Mouse (Mus musculus) heart, embryonic 13.5 days (tissue): ENCODE results near the gene Srpr. TPM values are rescaled to one million over a fixed set of nuclear protein-coding genes. Genes with fewer than 3 reads are reported as not detected.

Source experiments
- ATAC-seq: fragments of 200-750 bp; cut with Nextera tagmentation; 2 replicates; pipeline ENCODE4 v1.8.0; 2017; ENCODE audit warnings: moderate TSS enrichment; ENCODE audit not compliant: insufficient number of reproducible peaks, low FRiP score, low TSS enrichment; ENCODE audit errors: extremely low read depth
- H3K27ac ChIP-seq: fragments of 300-500 bp; sonication (generic); replicated peaks from 2 replicates; pipeline ENCODE4 v1.5.1; 2015; ENCODE audit warnings: moderate library complexity, mild to moderate bottlenecking, inconsistent platforms
- H3K27me3 ChIP-seq: fragments of 300-500 bp; sonication (generic); replicated peaks from 2 replicates; pipeline ENCODE4 v1.6.1; 2015; ENCODE audit warnings: mild to moderate bottlenecking, inconsistent platforms
- H3K36me3 ChIP-seq: fragments of 300-500 bp; sonication (generic); 2 replicates; pipeline ENCODE4 v1.6.1; 2015; ENCODE audit warnings: mild to moderate bottlenecking, inconsistent platforms
- H3K4me1 ChIP-seq: fragments of 300-500 bp; sonication (generic); 2 replicates; pipeline ENCODE4 v1.6.1; 2015; ENCODE audit warnings: inconsistent platforms
- H3K4me2 ChIP-seq: fragments of 300-500 bp; sonication (generic); 2 replicates; pipeline ENCODE4 v1.6.1; 2015; ENCODE audit warnings: inconsistent platforms, mild to moderate bottlenecking, moderate library complexity
- H3K4me3 ChIP-seq: fragments of 300-500 bp; sonication (generic); 2 replicates; pipeline ENCODE4 v1.5.1; 2015; ENCODE audit warnings: moderate library complexity, mild to moderate bottlenecking, inconsistent platforms
- H3K9ac ChIP-seq: fragments of 300-500 bp; sonication (generic); 2 replicates; pipeline ENCODE4 v1.6.1; 2015; ENCODE audit warnings: inconsistent platforms, mild to moderate bottlenecking, moderate library complexity
- H3K9me3 ChIP-seq: fragments of 300-500 bp; sonication (generic); 2 replicates; pipeline ENCODE4 v1.6.1; 2016; ENCODE audit warnings: inconsistent platforms
- WGBS: fragments of 180-500 bp; shearing (Covaris S2); methylation state at CpG from one replicate; pipeline ENCODE4 v1.1.7; 2015; ENCODE audit warnings: mixed read lengths; 5-methylcytosine and 5-hydroxymethylcytosine counted together
- polyA plus RNA-seq: library from polyadenylated mRNA; unstranded; fragments of >200 nt; fragmentation: Nextera tagmentation; extraction: Ambion mirVana; gene quantifications from 2 replicates; pipeline ENCODE4 v1.2.1, GENCODE M21; 2015

Gene Srpr
- polyA plus RNA-seq, 1 experiment from 2014 or later: 88.8 TPM

DNA sequence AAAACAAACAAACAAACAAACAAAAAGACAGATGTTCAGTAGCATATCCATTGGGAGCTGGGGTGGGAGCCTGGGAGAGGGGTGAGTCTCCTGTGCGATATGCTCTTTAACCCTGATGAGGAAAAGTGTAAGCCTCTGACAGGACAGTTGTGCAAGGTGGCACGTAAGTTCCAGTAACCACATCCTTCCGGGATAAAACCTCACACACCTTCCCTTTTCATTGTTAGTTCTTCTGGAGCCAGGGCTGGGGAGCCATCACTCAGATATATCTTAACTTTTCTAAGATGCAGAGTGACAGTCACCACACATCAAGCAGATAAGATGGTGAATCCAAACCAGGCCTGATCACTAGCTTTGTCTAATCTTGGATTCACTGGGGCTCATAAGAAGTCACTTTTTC lies 5.9 kb upstream of the Srpr start:
- no peak overlapping the region for H3K4me2 ChIP-seq
- WGBS: 81% methylated on average over 3 of the region's 3 CpGs
- H3K4me1 ChIP-seq: peaks cover 7% of the 10 kb centered on the region; the same call in 1 of the 2 replicates
- H3K27ac ChIP-seq: no peak overlapping the region
- no peak overlapping the region for H3K4me3 ChIP-seq
- H3K36me3 ChIP-seq: peaks cover 27% of the 10 kb centered on the region
- H3K9ac ChIP-seq: no peak overlapping the region
- no peaks in the 10 kb centered on the region for H3K9me3 ChIP-seq
- no peak for ATAC-seq
- H3K27me3 ChIP-seq: no peaks in the 10 kb centered on the region

DNA sequence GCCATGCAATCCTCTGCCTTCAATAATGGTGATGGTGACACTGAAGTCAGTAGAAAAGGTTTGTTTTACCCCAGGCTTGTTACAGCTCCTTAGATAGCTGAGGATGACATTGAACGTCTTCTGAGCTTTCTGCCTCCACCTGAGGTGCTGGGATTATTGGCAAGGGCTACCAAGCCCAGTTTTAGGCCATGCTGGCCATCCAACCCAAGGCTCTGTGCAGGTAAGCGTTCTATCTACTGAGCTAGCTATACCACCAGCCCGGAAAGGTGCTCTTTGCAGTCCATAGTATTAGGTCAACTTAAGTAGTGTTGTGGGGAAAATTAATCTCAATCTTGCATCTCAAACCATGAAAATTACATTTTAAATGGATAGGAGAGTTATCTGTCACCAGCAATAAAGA lies 2.4 kb upstream of the Srpr start:
- H3K4me2 ChIP-seq: no peak overlapping the region
- no peak overlapping the region for H3K9ac ChIP-seq
- H3K4me3 ChIP-seq: no peak overlapping the region
- ATAC-seq: no peak
- H3K27me3 ChIP-seq: no peaks in the 10 kb centered on the region
- H3K36me3 ChIP-seq: no peaks in the 10 kb centered on the region
- no peaks in the 10 kb centered on the region for H3K9me3 ChIP-seq
- 79% methylated on average over 3 of the region's 3 CpGs for WGBS
- no peak overlapping the region for H3K27ac ChIP-seq
- peaks cover 19% of the 10 kb centered on the region for H3K4me1 ChIP-seq

DNA sequence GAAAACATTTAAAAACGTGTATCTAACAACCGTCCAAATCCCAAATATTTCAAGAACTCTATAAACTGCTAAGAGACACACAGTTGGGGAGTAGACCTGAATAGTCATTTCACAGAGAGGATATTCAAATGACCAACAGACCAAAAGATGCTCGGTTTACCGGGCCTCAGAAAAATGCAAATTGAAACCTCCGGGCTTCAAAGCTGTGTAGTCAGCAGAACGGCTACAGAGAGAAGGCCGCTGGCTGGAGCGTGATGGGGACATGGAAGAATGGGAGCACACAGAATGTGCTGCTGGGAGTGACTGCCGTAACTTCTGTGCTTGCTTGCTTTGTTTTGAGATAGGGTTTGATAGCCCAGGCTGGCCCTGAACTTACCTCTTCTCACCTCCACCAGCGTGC lies 1.6 kb upstream of the Srpr start:
- Histone ChIP-seq H3K4me1 (peaks cover 23% of the 10 kb centered on the region), H3K27ac (no peak overlapping the region), H3K27me3 (no peaks in the 10 kb centered on the region), H3K9ac (no peak overlapping the region), H3K4me2 (0 out of 2 replicates have a peak overlapping the region, but pooled peaks have one; percentile 88), H3K4me3 (no peak overlapping the region), H3K36me3 (no peaks in the 10 kb centered on the region), H3K9me3 (no peaks in the 10 kb centered on the region)
- WGBS: 79% methylated on average over 10 of the region's 10 CpGs
- no peak for ATAC-seq

DNA sequence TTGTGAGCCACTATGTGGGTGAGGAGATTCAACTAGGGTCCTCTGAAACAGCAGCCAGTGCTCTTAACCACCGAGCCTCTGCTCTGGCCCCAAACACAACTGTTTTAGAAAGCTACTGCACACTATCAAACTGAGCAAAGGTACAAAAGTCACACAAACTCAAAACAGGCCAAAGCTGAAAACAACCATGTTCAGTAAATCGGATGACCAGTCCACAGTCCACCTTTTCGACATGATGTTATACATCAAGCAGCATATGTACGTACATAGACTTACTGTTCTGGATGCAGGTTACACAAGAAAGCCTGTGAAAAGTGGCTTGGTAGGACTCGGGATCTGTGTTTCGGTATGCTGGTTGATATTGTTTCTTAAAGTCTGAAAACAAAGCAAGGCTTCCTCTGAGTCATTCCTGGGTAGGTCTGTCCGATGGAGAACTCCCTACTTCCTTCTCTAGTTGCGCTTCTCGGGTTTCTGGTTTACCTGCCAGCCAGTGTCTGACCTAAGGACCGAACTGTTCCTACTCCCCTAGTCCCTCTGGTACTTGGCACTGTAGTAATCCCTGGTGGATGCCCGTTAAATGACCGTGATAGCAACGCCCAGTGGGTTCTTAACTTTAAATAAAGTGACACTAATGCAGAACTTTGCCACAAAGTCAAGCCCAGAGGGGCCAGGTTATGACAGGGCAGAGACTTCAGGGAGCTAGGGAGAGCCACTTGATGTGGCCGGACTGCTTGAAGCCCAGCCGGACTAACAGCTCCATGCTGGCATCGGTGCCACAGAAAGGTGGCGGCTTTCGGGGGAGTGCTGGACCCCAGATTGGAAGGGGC lies 817 bp upstream of the Srpr start:
- 22% methylated on average over 18 of the region's 18 CpGs for WGBS
- peak overlapping the region; percentile 88 for H3K4me2 ChIP-seq
- H3K9me3 ChIP-seq: no peaks in the 10 kb centered on the region
- peaks cover 24% of the 10 kb centered on the region for H3K4me1 ChIP-seq
- H3K27me3 ChIP-seq: no peaks in the 10 kb centered on the region
- H3K4me3 ChIP-seq: peak overlapping the region; percentile 75
- H3K36me3 ChIP-seq: peaks cover 7% of the 10 kb centered on the region
- peak; percentile 41; the same call in 1 of the 2 replicates for ATAC-seq
- H3K9ac ChIP-seq: peak overlapping the region; percentile 89
- peak overlapping the region; percentile 46 for H3K27ac ChIP-seq

DNA sequence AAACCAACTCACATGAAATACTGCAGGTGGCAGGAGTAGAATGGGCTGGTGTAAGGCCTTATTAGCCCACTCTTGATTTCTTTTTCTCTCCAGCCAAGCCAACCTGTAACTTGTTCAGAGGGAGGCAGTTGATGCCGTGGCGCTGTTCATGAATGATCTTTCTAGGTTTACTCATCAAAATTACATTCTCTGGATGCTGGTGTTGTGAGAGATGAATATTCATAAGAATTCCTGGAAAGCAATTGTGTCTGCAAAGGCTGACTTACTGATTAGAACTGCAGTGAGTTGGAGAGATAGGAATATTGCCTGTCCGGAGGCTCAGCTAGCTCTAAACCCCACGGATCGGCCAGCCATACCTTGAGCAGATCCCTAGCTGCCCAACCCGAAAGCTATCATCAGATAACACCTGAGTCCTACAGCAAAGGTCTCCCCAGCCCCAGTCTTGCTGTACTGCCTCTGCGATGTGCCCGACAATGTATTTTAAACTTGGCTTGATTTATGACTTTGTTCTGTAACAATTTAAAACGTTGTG lies 620 bp downstream of the Srpr start:
- WGBS: 49% methylated on average over 9 of the region's 9 CpGs
- Histone ChIP-seq H3K4me3 (peak overlapping the region; percentile 75), H3K4me2 (peak overlapping the region; percentile 88), H3K27me3 (no peaks in the 10 kb centered on the region), H3K9me3 (no peaks in the 10 kb centered on the region), H3K4me1 (peaks cover 24% of the 10 kb centered on the region), H3K27ac (no peak overlapping the region), H3K9ac (peak overlapping the region; percentile 89), H3K36me3 (peaks cover 21% of the 10 kb centered on the region)
- no peak for ATAC-seq

DNA sequence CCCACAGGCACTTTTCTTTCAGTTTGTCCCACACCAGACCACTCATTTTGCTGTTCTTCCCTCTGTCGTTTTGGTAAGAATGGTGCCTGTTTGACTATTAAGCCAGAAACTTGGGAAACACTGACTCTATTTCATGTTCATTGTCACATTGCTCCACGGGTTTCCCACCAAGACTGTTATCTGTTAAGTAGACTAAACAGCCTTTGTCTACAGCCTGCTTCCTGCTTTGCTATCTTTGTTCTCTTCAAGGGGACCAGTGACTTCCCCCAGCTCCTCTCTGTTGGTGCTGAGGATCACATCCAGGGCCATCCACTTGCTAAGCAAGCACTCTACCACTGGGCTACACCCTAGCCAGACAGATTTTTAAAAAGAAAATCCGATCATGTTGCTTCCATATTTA lies 3.6 kb downstream of the Srpr start:
- H3K9me3 ChIP-seq: no peaks in the 10 kb centered on the region
- WGBS: 31% methylated on average over 3 of the region's 3 CpGs
- ATAC-seq: no peak
- peaks cover 51% of the 10 kb centered on the region for H3K36me3 ChIP-seq
- H3K4me1 ChIP-seq: peaks cover 23% of the 10 kb centered on the region
- no peaks in the 10 kb centered on the region for H3K27me3 ChIP-seq
- H3K4me3 ChIP-seq: no peak overlapping the region
- no peak overlapping the region for H3K4me2 ChIP-seq
- no peak overlapping the region for H3K9ac ChIP-seq
- 0 out of 2 replicates have a peak overlapping the region, but pooled peaks have one; percentile 24 for H3K27ac ChIP-seq

DNA sequence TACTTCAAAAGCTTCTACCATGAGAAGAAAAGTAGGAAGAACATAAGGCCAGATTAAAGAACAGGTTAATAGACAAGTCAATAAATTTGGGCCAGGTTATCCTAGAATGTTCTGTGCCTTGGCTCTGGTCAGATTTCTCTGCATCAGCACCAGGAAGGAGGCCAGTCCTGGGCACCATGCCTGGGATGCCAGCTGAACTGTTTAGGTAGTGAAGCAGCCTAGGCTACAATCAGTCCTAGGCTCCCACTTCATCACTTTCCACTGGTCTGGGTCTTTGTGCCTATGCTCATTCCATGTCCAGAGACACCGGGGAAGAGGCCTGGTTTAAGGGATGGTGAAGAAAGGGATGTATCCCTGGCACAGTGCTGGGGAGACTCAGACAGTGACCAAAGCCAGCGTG lies 4.4 kb downstream of the Srpr start:
- no peak overlapping the region for H3K27ac ChIP-seq

DNA sequence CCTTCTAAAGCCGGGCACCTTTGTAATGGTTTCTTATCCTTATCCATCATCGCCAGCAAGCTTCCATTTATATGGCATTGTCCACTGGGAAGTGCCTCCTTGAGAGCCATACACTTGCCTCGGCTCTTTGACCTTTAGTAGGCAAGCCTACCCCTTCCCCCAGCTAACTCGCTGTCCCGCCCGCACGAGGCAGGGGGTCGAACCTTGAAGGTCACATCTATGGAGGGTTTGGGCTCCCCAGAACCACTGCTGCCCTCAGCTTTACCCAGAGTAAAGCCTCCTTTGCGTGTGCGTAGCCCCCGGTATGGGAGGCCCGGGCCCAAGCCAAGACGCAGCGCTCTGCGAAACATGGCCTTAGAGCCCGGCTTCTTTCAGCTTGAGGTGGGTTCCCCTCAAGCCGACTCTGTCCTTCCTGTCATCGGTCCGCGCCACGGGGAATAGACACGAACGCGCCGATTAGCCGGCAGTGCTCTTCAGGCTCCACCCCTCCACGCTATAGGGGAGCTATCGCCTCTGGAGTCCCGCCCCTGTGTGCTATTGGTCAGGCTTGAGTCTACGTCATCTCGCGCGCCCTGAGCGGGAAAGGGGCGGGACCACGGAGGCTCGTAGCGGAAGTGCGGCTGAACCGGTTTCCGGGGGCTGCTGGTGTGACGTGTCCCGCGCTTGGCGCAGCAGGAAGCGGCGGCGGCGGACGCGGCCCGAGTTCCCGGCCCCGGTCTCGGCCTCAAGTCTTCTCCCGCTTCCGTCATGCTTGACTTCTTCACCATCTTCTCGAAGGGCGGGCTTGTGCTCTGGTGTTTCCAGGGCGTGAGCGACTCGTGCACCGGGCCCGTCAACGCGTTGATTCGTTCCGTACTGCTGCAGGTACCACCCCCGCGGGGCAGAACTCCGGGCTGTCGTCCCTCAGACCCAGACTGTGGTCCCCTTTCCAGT lies 10.8 kb downstream of the Srpr start, which contains the start of gene Foxred1:
Gene Foxred1, minus strand, starts transcription at position 514 of the 933 bp plus-strand sequence.
- under 1% methylated on average over 70 of the region's 72 CpGs for WGBS

More for the DNA sequence above, 4.4 kb downstream of the Srpr start:
- Histone ChIP-seq H3K9me3 (no peaks in the 10 kb centered on the region), H3K4me2 (no peak overlapping the region), H3K9ac (no peak overlapping the region), H3K4me1 (peaks cover 18% of the 10 kb centered on the region), H3K4me3 (no peak overlapping the region), H3K27me3 (no peaks in the 10 kb centered on the region), H3K36me3 (peaks cover 59% of the 10 kb centered on the region)
- WGBS: 88% methylated on average over 2 of the region's 2 CpGs
- ATAC-seq: no peak

DNA sequence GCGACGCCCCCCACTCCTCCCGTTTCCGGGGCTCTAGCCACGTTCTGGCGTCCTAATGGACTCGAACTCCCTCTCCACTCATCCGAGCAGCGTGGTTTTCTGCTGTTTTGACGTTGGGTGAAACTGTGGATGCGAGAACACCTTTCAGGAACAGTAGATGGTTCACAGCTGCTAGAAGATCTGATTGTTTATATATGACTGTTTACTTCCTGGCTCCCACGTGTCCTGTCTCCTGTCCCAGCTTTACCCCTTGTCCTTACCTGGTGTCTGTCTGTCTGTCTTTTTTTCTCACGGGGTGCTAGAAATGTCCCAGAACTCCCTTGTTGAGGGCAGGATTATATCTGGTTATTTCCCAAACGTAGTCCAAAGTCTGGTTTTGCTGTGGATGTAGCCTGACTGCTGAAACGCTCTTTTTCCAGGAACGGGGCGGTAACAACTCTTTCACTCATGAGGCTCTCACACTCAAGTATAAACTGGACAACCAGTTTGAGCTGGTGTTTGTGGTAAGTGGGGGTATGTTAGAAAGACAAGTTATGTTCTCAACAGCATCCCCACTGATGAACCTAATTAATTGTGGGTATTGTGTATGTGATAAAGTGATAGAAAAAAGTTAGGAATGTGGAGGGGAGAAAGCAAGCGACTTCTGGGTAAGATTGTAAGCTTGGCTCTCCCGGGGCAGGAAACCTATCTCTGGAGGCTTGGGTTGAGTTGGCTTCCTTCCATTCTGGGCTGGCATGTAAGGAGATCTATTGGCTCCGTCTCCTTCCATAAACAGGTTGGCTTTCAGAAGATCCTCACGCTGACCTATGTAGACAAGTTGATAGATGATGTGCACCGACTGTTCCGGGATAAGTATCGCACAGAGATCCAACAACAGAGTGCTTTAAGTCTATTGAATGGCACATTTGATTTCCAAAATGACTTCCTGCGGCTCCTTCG lies 11.9 kb downstream of the Srpr start:
- Histone ChIP-seq H3K27ac (peak overlapping the region; percentile 76), H3K9ac (peak overlapping the region; percentile 95), H3K4me2 (peak overlapping the region; percentile 94), H3K27me3 (no peaks in the 10 kb centered on the region), H3K9me3 (no peaks in the 10 kb centered on the region), H3K36me3 (peaks cover 70% of the 10 kb centered on the region), H3K4me1 (peaks cover 20% of the 10 kb centered on the region), H3K4me3 (peak overlapping the region; percentile 96)
- no peak for ATAC-seq
- 27% methylated on average over 26 of the region's 26 CpGs for WGBS

More for the DNA sequence above, 10.8 kb downstream of the Srpr start, which contains the start of gene Foxred1:
- H3K4me1 ChIP-seq: peaks cover 20% of the 10 kb centered on the region
- H3K27me3 ChIP-seq: no peaks in the 10 kb centered on the region
- peak within 1 kb of the TSS; percentile 95 for H3K9ac ChIP-seq
- ATAC-seq: peak; percentile 100
- H3K9me3 ChIP-seq: no peaks in the 10 kb centered on the region
- H3K36me3 ChIP-seq: peaks cover 71% of the 10 kb centered on the region
- H3K27ac ChIP-seq: peak within 1 kb of the TSS; percentile 91
- peak within 1 kb of the TSS; percentile 96 for H3K4me3 ChIP-seq
- H3K4me2 ChIP-seq: peak within 1 kb of the TSS; percentile 94

DNA sequence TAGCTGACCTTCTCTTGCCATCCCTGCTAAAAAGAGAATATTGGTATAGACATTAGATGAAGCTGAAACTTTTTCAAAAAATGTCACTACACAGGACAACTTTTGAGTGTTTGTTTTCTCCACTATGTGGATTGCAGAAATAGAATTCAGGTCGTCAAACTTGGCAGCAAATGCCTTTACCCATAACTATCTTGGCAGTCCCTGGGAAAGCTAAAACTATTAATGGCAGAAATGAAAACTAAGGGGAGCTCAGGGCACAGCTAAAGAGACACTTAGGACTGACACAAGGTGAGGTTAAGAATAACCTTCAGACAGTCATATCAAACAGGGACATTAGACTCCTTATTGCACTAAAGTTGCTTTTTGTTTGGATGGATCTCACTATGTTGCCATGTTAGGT lies 18.0 kb downstream of the Srpr start:
- H3K9ac ChIP-seq: no peak overlapping the region
- no peak overlapping the region for H3K4me2 ChIP-seq
- no peak for ATAC-seq
- H3K9me3 ChIP-seq: no peaks in the 10 kb centered on the region
- H3K27ac ChIP-seq: no peak overlapping the region
- H3K4me3 ChIP-seq: no peak overlapping the region
- peaks cover 93% of the 10 kb centered on the region for H3K36me3 ChIP-seq
- no peaks in the 10 kb centered on the region for H3K4me1 ChIP-seq
- 56% methylated on average over 1 of the region's 1 CpGs for WGBS
- H3K27me3 ChIP-seq: no peaks in the 10 kb centered on the region
